Mouse (Mus musculus) brain, embryonic 14.5 days (tissue): ENCODE data around the gene Astl. TPM values are rescaled to one million over a fixed set of nuclear protein-coding genes. Genes with fewer than 3 reads are reported as not detected.
A peak's percentile ranks its signal among the peaks of the same experiment; 100 is the strongest.

ENCODE experiments used
- DNase-seq: peaks from one replicate; pipeline ENCODE4 v3.0.0-alpha.2; 2011; ENCODE audit warnings: low read depth
- CTCF ChIP-seq: fragments of 200-500 bp; IDR thresholded peaks from 2 replicates; pipeline ENCODE4 v1.5.1; 2012; ENCODE audit warnings: inconsistent platforms, mild to moderate bottlenecking, moderate library complexity, borderline replicate concordance; ENCODE audit not compliant: insufficient read depth, insufficient read length; ENCODE audit errors: extremely low read depth
- POLR2A ChIP-seq: fragments of 200-500 bp; IDR thresholded peaks from 2 replicates; pipeline ENCODE4 v1.6.1; 2012; ENCODE audit warnings: mild to moderate bottlenecking, inconsistent platforms, borderline replicate concordance; ENCODE audit not compliant: poor library complexity, insufficient read depth, insufficient read length, severe bottlenecking; ENCODE audit errors: extremely low read depth
- polyA plus RNA-seq: library from polyadenylated mRNA; depleted of rRNA; stranded (reverse); fragments of >200 nt; gene quantifications from 2 replicates; pipeline ENCODE4 v1.2.3, GENCODE M21; 2012

Astl gene
- polyA plus RNA-seq, 1 experiment: not detected

GRCm38 (mm10) chr2:127346334-127346733 lies 7.9 kb downstream of the Astl start:
- no peak for TF ChIP-seq POLR2A
- TF ChIP-seq CTCF: peak; percentile 3; the same call in 1 of the 2 replicates
- no peak for DNase-seq

DNA sequence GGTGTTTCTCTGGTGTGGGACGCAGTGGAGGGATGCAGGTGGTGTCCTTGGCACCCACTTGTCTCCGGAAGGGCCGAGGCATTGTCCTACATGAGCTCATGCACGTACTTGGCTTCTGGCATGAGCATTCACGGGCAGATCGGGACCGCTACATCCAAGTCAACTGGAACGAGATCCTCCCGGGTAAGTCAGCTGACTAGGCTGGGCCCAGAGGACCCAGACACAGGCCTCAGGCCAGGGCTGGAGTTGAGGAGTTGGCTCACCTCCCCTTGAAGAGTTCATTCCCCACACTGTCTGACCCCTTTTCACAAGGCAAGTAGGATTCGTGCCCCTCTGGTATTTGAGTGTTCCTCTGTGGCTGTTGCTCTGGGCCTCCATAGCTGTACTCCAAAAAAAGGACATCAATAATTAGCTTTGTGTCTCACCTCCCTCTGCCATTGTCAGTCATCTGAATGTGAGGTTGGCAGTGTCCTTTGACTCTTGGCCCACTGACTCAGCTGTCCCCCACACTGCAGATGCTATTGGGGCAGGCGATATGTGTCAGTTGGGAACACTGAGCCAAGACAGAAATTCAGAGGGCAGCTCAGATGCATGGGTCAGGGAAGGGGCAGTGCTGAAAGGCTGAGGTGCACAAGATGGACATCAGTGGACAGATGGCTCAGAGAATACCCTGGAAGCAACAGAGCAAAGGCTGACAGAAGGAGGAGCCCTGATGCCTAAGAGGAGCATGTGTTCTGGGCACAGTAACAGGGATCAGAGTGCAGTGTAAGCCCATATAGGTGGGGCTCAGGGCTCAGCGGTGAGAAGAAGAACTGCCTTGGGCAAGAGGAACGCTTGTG lies 8.9 kb downstream of the Astl start:
- no peak for DNase-seq
- TF ChIP-seq CTCF (no peak), POLR2A (no peak)

DNA sequence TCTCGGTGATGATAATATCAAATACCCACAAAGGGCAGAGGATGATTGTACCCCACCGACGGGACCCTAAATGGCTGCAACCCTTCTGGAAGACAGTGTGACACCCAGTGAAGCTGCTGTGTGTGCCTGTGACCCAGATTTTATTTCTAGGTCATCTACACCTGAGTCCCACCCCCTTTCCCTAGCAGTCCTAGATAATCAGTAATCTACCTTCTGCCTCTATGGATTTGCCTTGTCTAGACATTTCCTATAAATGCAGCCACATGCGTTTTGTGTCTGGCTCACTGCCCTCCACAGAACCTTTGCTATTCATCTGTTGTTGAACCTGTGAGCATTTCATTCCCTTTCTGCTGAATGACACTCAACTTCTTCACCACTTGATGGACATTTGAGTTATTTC lies 15.4 kb downstream of the Astl start:
- TF ChIP-seq CTCF (no peak), POLR2A (no peak)

GRCm38 (mm10) chr2:127362459-127363281 lies 24.2 kb downstream of the Astl start, which contains the start of gene Adra2b:
Gene Adra2b (plus strand): TSS chr2:127363208.
- DNase-seq: peak; percentile 90
- TF ChIP-seq POLR2A: no peak
- TF ChIP-seq CTCF: peak; percentile 86

More for the DNA sequence above, 15.4 kb downstream of the Astl start:
- no peak for DNase-seq

DNA sequence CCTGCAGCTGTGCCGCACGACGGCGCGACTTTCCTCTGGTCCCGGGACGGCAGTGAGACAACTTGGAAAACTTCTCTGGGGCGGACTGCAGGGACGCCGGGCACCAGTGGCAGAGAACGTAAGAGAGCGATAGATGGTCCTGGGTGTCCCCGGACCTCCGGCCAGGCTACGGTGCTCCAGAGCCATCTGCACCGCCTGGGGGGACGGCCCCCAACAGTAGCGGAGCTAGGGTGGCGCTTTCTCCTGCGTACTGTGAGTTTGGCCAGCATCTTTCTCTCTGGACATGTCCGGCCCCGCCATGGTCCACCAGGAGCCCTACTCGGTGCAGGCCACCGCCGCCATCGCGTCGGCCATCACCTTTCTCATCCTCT lies 24.8 kb downstream of the Astl start:
- no peak for DNase-seq
- TF ChIP-seq CTCF (no peak), POLR2A (no peak)

DNA sequence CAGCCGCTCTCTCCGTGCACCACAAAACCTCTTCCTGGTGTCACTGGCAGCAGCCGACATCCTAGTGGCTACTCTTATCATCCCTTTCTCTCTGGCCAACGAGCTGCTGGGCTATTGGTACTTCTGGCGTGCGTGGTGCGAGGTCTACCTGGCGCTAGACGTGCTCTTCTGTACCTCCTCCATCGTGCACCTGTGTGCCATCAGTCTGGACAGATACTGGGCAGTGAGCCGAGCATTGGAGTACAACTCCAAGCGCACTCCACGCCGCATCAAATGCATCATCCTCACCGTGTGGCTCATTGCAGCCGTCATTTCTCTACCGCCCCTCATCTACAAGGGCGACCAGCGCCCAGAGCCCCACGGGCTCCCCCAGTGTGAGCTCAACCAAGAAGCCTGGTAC lies 25.3 kb downstream of the Astl start:
- TF ChIP-seq POLR2A (no peak), CTCF (no peak)
- peak; percentile 5 for DNase-seq

GRCm38 (mm10) chr2:127364452-127364851 lies 26.0 kb downstream of the Astl start:
- no peak for TF ChIP-seq CTCF
- no peak for TF ChIP-seq POLR2A

DNA sequence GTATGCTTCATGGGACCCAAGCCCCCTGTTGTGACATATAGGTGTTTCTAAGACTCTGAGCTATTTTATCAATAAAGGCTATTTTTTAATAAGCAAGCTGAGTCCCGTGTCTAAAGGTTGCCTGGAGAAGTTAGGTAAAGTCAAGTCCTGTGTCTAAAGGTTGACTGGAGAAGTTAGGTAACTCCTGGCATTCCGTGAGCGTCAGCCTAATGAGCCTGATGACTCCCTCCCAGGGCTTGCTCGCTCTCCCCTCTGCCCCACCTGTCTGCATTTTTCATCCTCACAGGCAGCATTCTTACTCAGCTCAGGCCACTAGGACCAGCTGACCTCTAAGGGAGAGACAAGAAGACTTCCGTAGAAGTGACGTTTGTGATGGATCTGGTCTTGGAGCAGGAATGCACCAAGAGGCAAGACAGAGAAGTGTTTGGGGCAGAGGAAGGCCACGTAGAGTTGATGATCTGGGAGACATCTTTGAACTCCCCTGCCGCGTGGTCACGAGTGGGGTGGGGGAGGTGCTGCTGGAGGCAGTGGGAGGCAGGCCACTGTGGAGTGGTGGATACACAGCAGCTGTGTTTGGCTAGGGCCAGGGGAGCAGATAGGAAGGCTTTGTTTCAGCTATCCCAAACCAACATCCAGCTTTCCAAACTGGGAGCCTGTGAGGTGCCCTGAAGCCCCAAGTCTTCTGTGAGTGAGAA lies 28.8 kb downstream of the Astl start:
- DNase-seq: no peak
- TF ChIP-seq CTCF (no peak), POLR2A (no peak)

More at GRCm38 (mm10) chr2:127364452-127364851, 26.0 kb downstream of the Astl start:
- DNase-seq: no peak

DNA sequence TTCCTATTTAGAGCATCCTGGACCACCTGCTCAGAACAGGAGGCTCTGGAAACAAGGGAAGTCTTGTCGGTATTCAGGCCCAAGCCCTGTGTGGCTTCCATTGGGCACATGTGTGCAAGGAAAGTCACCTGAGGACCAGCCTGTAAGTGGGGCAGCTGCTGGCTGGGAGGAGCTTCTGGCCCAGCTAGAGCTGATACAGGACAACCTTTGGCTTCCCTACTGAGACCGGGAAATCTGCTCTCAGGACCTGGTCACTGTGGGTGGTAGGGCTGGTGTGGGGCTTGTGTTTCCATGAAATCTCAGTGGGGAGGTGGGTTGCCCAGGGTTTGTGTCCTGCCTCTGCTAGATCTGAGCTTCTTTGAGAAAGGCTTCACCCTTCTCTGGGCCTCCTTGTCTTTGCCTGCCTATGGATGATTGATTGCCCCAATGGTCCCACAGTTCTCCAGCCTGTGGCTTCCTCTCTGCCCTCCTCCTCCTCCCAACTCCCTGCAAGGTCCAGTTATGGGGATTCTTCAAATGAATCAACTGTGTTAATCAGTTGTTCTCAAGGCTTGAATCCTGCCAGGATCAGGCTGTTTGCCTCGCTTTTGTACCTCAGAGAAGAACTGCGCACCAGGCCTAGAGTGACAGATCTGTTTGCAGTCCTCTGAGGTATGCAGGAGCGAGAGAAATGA lies 31.4 kb downstream of the Astl start:
- no peak for DNase-seq
- TF ChIP-seq CTCF (no peak), POLR2A (no peak)
